Mouse (Mus musculus) G1E (cell line): Measurements from ENCODE around the gene Plppr1. TPM values are rescaled to one million over a fixed set of nuclear protein-coding genes. Genes with fewer than 3 reads are reported as not detected.

Experiments
- ATAC-seq: 2 replicates; pipeline ENCODE4 v1.8.0; 2016; ENCODE audit warnings: mild to moderate bottlenecking; ENCODE audit not compliant: insufficient number of reproducible peaks, poor library complexity, low FRiP score, severe bottlenecking; ENCODE audit errors: extremely low read depth
- DNase-seq: peaks from one replicate; pipeline ENCODE4 v3.0.0; 2012; ENCODE audit warnings: low spot score
- H3K27me3 ChIP-seq: 2 replicates; pipeline ENCODE4 v1.6.1; 2012; ENCODE audit warnings: mild to moderate bottlenecking, low read length, inconsistent platforms; ENCODE audit not compliant: insufficient read depth
- H3K36me3 ChIP-seq: replicated peaks from 2 replicates; pipeline ENCODE3; 2012; ENCODE audit warnings: mild to moderate bottlenecking, inconsistent platforms
- H3K4me1 ChIP-seq: 2 replicates; pipeline ENCODE4 v1.6.1; 2012; ENCODE audit warnings: low read depth, low read length, inconsistent platforms, mixed read lengths; ENCODE audit not compliant: insufficient read depth
- H3K4me3 ChIP-seq: 2 replicates; pipeline ENCODE4 v1.5.1; 2012; ENCODE audit warnings: low read depth, mild to moderate bottlenecking, inconsistent platforms, low read length, moderate library complexity, mixed read lengths
- H3K9me3 ChIP-seq: replicated peaks from 2 replicates; pipeline ENCODE4 v1.6.1; 2012; ENCODE audit warnings: inconsistent platforms
- CTCF ChIP-seq: IDR thresholded peaks from 2 replicates; pipeline ENCODE4 v1.5.1; 2012; ENCODE audit warnings: low read depth, low read length, inconsistent platforms, mixed read lengths
- GATA1 ChIP-seq: IDR thresholded peaks from 2 replicates; pipeline ENCODE4 v1.6.1; 2012; ENCODE audit warnings: borderline replicate concordance, low read length, inconsistent platforms, mixed read lengths
- GATA2 ChIP-seq: IDR thresholded peaks from 2 replicates; pipeline ENCODE4 v1.6.1; 2012; ENCODE audit warnings: low read depth, low read length, inconsistent platforms, borderline replicate concordance
- POLR2AphosphoS5 ChIP-seq: IDR thresholded peaks from 2 replicates; pipeline ENCODE4 v1.6.1; 2012; ENCODE audit warnings: low read depth, low read length, inconsistent platforms; ENCODE audit not compliant: insufficient replicate concordance
- TAL1 ChIP-seq: conservative IDR thresholded peaks from 2 replicates; pipeline ENCODE4 v1.6.1; 2012; ENCODE audit warnings: low read depth, low read length, inconsistent platforms, mixed read lengths
- polyA plus RNA-seq: library from polyadenylated mRNA; stranded (reverse); fragments of >175 nt; gene quantifications from 2 replicates; pipeline ENCODE4 v1.2.3, GENCODE M21; 2012
- total RNA-seq, 2 experiments: library from RNA; stranded (forward) in 1 of 2; stranded (reverse) in 1 of 2; fragments of 200-1000 nt in 1 of 2; fragments of >200 nt in 1 of 2; fragmentation: Nextera tagmentation in 1 of 2; gene quantifications; 2 replicates each; pipeline ENCODE4 v1.2.3; 2014 to 2017

The Plppr1 gene
- total and polyA plus RNA-seq, 3 experiments = 0.11 TPM; not detected in 2

DNA sequence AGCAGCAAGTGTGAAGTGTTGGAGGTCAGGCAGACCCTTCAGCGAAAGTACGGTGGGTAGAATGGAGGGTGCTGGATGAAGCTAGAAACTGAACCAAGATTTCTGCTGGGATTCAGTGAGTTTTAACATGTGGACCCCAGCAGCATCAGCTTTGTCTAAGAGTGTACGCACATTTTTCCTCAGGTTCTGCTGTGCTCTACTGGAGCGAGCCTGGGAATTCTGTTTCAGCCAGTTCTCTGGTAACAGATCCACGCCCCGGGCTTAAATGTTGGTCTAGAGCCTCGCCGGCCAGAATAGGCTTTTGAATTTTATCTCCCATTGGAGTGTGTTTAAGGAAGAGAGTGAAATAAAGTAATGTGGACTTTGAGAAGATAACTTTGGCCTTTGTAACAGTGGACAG, 45.8 kb downstream of the Plppr1 start:
- no peak for ATAC-seq
- no peaks in the 10 kb centered on the region for H3K27me3 ChIP-seq
- no peaks in the 10 kb centered on the region for H3K36me3 ChIP-seq
- H3K4me3 ChIP-seq = no peak overlapping the region
- no peak for DNase-seq
- H3K4me1 ChIP-seq = no peaks in the 10 kb centered on the region
- TF ChIP-seq GATA2 (no peak), GATA1 (no peak), POLR2AphosphoS5 (no peak), CTCF (no peak), TAL1 (no peak)
- H3K9me3 ChIP-seq = peaks cover 2% of the 10 kb centered on the region; the same call in 1 of the 2 replicates

DNA sequence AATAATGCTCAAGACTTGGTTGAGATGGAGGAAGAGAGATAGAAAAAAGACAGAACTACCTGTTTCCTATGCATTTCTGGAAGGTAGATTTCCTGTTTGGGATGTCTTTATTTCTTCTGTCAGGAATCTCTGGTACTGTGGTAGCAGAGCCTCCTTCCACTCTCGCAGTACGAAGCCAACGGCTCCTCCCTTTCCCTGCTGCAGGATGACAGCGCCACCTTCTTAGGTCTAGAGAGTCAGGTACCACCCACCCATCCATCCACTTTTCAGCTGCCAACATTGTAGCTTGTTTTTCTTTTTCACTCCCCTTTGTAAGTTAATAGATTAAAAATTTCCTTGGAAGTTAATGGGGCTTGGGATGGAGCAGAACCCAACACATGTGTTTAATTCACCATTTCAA, 48.8 kb downstream of the Plppr1 start:
- TF ChIP-seq GATA2 = no peak
- TF ChIP-seq POLR2AphosphoS5 = no peak
- no peak for TF ChIP-seq TAL1
- no peak for TF ChIP-seq GATA1
- no peak for TF ChIP-seq CTCF
- DNase-seq (no peak), ATAC-seq (no peak)
- Histone ChIP-seq H3K27me3 (no peaks in the 10 kb centered on the region), H3K36me3 (no peaks in the 10 kb centered on the region), H3K4me1 (no peaks in the 10 kb centered on the region), H3K9me3 (peaks cover 2% of the 10 kb centered on the region; the same call in 1 of the 2 replicates), H3K4me3 (no peak overlapping the region)

DNA sequence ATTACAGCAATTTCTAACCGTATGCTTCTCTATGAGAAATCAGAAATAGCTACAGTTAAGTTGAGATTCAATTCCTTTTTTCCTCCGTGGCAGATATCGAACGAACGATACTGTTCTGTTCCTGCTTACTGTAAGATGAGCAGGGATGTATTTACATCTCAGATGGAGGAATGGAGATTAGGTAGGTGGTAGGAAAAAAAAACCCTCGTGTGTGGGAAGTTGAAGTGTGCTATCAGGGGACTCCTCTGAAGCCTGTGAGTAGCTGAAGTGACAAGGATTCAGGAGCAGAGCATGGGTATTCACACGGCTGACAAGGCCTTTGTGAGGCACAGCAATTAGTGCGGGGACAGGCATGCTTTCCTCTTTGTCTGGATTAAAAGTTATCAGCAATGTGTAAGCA, 49.3 kb downstream of the Plppr1 start:
- DNase-seq = no peak
- Histone ChIP-seq H3K27me3 (no peaks in the 10 kb centered on the region), H3K4me1 (no peaks in the 10 kb centered on the region), H3K36me3 (no peaks in the 10 kb centered on the region), H3K4me3 (no peak overlapping the region), H3K9me3 (peaks cover 2% of the 10 kb centered on the region; the same call in 1 of the 2 replicates)
- TF ChIP-seq GATA1 (no peak), POLR2AphosphoS5 (no peak), GATA2 (no peak), TAL1 (no peak), CTCF (no peak)
- no peak for ATAC-seq

DNA sequence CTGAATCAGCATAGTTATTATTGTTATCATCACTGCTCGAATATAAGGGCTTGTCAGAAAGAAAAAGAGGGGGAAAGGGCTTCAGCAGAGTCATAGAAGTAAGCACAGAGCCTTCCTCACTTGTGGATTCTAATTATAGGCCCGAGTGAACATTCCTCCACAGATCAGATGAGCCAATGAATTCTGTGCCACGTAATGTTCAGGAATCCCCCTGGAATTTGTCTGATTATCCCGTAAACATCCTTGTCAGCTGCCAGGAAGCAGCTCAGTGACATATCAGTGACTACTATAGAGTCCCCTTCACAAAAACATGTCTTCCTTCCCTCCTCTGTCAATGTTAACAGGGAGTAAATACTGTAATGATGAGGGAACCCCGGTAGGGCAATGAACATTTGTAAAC, 50.9 kb downstream of the Plppr1 start:
- no peaks in the 10 kb centered on the region for H3K27me3 ChIP-seq
- H3K36me3 ChIP-seq = no peaks in the 10 kb centered on the region
- ATAC-seq (no peak), DNase-seq (no peak)
- H3K4me1 ChIP-seq = no peaks in the 10 kb centered on the region
- H3K4me3 ChIP-seq = no peak overlapping the region
- H3K9me3 ChIP-seq = peaks cover 2% of the 10 kb centered on the region; the same call in 1 of the 2 replicates
- no peak for TF ChIP-seq POLR2AphosphoS5
- no peak for TF ChIP-seq GATA1
- no peak for TF ChIP-seq CTCF
- no peak for TF ChIP-seq GATA2
- TF ChIP-seq TAL1 = no peak

DNA sequence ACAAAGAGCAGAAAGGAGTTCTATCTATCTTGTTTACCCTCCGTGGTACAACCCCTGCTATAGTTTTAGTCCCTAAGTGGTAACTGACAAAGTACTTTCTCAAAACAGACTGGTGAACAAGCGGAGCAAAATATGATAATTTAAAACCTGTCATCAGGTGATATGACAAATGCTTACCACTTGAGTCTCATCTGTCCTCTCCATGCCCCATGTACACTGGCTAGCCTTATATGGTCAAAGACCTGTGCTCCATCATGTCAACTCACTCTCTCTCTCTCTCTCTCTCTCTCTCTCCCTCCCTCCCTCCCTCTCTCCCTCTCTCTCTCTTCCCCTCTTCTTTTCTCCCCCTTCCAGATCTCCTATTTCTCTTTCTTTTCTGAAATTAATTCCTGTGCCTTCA, 59.8 kb downstream of the Plppr1 start:
- TF ChIP-seq GATA2 = no peak
- no peak for TF ChIP-seq TAL1
- no peak for TF ChIP-seq GATA1
- no peak for TF ChIP-seq CTCF
- H3K9me3 ChIP-seq = no peaks in the 10 kb centered on the region
- no peaks in the 10 kb centered on the region for H3K27me3 ChIP-seq
- ATAC-seq (no peak), DNase-seq (no peak)
- H3K4me3 ChIP-seq = no peak overlapping the region
- H3K36me3 ChIP-seq = no peaks in the 10 kb centered on the region
- H3K4me1 ChIP-seq = no peaks in the 10 kb centered on the region

DNA sequence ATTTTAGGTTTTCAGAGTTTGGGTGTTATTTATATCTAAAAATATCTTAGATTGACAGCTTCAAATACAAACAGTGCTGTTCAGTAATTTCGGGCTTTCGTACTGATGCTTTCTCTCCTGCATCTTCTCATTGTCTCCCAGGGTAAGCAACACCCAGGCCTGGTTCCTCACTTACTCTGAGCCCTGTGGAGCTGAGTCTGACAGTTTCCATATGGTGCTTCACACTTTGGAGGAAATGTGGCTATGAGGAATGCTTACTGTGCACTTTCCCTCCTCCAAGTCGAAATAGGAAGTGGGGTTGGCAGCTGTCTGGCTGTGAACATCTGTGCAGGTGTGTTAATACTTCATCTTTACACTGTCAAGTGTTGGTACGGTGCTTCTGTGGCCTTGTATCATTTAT, 85.7 kb downstream of the Plppr1 start:
- ATAC-seq = no peak
- Histone ChIP-seq H3K4me3 (no peak overlapping the region), H3K9me3 (no peaks in the 10 kb centered on the region), H3K4me1 (no peaks in the 10 kb centered on the region), H3K36me3 (no peaks in the 10 kb centered on the region), H3K27me3 (no peaks in the 10 kb centered on the region)
- TF ChIP-seq GATA1 = no peak
- TF ChIP-seq CTCF = no peak
- no peak for TF ChIP-seq POLR2AphosphoS5
- TF ChIP-seq TAL1 = no peak
- no peak for TF ChIP-seq GATA2
- DNase-seq = no peak
